Mouse (Mus musculus) hematopoietic stem cell, adult 5-6 weeks (primary cell): ENCODE data around the gene Cyfip1. TPM values are rescaled to one million over a fixed set of nuclear protein-coding genes. Genes with fewer than 3 reads are reported as not detected.

Experiments used
- ATAC-seq, 2 experiments: fragments of 125-278 bp in 1 of 2; replicated peaks in 1 of 2; 2 replicates each; pipeline ENCODE4 v1.8.0; 2016 to 2017; ENCODE audit warnings: inconsistent platforms in 2 of 2, mild to moderate bottlenecking in 2 of 2, moderate number of reproducible peaks in 2 of 2, low read depth in 1 of 2, moderate TSS enrichment in 1 of 2; ENCODE audit not compliant: low FRiP score in 2 of 2, poor library complexity in 2 of 2, severe bottlenecking in 2 of 2, insufficient read depth in 1 of 2, low TSS enrichment in 1 of 2
- total RNA-seq: library from RNA; stranded (forward); fragments of 172-1452, 232-1000 nt; gene quantifications from 2 replicates; pipeline ENCODE4 v1.2.3, GENCODE M21; 2017

Gene Cyfip1
- total RNA-seq: 42.8 and 59.9 TPM in 2 replicates

- ATAC-seq: no peak
Measured at GRCm38 (mm10) chr7:55841445-55841844, at the start of gene Cyfip1. Gene Cyfip1, plus strand, starts transcription at chr7:55841745.

GRCm38 (mm10) chr7:55792280-55792679, 49.3 kb upstream of the Cyfip1 start:
- ATAC-seq: no peak

- 0 out of 4 replicates have a peak, but pooled peaks of 1 of the 2 experiments have one; percentile 12 for ATAC-seq
Measured at GRCm38 (mm10) chr7:55793236-55793951, 48.2 kb upstream of the Cyfip1 start.

DNA sequence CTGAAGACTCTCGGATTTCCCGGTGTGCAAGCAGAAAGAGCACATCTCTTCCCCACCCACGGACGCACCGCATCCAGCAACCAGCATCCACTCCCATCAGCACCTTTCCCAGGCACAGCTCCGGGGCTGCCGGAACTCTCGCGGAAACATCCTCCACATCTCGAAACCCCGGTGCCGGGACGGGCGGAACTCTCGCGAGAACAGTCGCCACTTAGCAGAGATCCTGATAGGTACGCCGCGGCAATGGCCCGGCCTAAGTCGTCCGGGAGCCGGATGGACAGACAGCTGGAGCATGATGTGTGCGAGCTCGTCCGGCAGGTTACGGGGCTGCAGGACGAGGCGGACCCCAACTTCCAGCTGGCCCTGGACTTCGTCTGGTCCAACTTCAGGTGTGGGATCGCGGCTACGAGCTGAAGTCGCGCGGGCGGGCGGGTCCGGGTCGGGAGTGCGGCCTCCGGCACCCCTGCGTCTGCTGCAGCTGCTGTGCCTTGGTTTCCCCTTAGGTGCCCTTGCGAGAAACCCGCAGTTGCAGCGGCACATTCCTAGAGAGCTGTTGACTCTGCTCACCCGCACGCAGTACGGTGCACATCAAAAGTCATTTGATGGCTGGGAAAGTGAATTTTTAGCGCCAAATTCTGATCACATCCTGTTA, 47.5 kb upstream of the Cyfip1 start, which contains the start of gene Tubgcp5:
Gene Tubgcp5 (plus strand): TSS at position 203 of the 652 bp plus-strand sequence.
- peak; percentile 99 to 100 for ATAC-seq

DNA sequence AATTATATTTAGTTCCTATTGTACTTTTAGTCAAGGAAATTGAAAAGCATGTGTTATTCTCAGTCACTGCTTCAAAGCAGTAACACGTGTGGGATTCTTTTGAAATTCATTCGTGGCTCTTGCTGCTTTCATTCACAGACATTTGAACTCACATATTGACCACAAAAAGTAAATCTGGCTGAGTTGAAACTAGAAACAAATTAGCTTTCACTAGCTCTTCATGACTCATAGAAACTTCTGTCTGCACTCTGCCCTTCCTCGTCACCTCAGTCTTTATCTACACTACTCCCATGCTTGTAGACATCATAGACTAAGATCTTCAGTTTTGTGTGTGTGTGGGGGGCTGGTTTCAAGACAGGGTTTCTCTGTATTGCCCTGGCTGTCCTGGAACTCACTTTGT, 41.6 kb upstream of the Cyfip1 start:
- ATAC-seq: no peak

DNA sequence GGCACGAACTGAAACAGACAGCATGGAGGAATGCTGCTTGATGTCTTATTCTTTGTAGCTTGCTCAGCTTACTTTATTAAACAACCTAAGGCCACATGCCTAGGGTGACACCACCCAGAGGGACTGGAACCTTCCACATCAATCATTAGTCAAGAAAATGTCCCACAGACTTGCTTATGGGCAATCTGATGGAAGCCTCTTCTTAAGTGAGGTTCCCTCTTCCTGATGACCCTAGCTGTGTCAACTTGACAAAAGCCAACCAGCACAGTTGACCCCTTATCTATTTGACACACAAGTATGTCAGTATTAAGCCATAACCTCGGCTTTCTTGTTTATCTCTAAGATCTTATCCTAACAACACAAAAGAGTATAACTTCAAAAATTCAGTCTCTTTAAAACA, 31.6 kb upstream of the Cyfip1 start:
- no peak for ATAC-seq

GRCm38 (mm10) chr7:55824468-55824867, 17.1 kb upstream of the Cyfip1 start:
- ATAC-seq: no peak

DNA sequence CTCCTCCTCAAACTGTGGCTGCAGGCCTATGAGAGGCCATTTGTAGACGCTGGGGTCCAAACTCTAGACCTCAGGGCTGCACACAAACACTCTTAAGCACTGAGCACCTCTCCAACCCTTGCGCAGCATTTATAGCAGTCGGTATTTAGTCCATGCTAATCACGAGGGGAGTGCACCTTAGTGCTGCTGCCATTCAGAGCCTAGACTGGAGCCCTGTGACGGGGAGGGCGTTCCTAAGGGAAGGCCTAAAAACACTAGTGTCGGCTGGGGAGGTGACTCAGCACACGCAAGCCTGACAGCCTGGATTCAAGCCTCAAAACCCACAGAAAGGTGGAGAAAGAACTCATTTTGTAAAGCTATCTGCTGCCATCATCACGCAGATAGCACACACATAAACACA, 14.0 kb upstream of the Cyfip1 start:
- ATAC-seq: no peak

DNA sequence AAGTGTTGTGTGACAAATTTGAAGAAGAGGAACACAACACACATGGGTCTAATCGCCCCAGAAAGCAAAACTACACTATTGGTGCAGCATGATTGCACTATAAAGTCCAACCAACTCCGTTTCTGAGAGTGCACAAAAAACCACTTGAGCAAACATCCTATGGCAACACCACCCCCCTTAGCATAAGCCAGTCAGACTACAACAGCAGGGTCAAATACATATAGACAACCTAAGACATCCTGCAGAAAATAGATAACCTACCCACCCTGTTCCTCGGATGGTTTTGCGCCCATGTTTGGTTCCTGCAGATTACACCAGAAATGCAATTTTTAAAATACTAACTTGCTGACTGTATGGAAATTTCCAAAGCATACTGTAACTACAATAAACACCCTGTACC, 4.7 kb upstream of the Cyfip1 start:
- no peak for ATAC-seq

- peak; percentile 91 to 97 for ATAC-seq
Measured at GRCm38 (mm10) chr7:55841977-55842503, 495 bp downstream of the Cyfip1 start.

DNA sequence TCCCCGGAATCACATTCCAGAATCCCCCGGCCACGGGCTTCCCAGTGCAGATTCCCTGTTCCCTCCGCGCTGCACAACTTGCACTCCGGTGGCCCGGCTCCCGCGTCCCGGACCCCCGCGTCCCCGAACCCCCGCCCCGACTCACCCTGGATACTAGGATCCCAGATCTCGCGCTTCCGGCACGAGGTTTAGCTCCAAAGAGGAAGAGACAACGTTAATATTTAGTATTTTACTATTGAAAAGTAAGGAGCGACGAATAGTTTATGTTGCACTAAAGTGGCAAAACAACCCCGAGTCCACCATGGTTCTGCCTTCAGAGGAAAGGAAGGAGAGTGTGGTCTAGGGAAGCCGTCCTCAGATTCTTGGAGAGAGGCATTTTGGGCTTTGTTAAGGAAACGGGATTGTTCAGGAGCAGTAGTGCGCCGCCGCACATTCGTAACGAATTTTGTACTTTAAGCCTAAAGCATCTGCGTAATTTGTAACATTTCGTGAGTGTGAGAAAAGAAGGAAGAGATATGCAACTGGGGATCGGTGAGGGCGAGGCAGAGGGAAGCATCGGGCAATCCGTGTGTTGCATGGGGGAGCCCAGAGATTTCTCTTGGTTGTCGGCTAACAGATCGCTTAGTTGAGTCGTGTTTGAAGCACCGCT, 1.1 kb downstream of the Cyfip1 start:
- peak; percentile 12 to 26; a peak in 1 of 4 replicates for ATAC-seq

DNA sequence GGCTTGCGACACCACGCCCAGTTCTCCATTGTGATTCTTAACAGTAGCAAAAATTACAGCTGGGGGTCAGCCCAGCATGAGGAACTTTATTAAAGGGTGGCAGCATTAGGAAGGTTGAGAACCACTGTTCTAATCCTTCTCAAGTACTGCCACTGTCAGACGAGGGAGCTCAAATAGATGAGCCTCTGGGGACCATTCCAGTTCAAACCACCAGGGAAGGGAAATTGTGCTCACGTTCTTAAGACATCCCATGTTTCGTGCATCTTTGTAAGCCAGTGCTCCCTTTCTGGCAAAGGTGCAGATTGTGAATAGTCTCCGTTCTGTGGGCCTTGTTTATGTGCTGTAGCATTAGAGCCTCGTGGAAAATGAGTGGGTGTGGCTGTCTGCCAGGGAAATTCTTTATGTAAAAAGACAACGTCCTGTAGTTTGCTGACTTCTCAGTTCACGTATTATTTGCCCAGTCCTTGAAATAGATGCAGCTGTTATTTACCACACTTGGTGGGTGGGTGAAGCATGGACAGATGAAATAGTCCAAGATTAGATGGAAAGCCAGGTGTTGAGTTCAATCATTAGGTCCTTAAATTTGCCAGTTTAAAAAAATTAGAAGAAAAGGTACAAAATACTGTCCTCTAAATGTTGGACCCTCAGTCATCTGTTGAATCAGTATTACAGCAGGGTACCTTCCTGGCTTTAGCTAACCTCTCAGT, 5.2 kb downstream of the Cyfip1 start:
- ATAC-seq: no peak

GRCm38 (mm10) chr7:55849948-55850571, 8.5 kb downstream of the Cyfip1 start:
- ATAC-seq: no peak

- peak; percentile 89 to 90 for ATAC-seq
Measured at GRCm38 (mm10) chr7:55852787-55853186, 11.2 kb downstream of the Cyfip1 start.

- ATAC-seq: peak; percentile 28 to 49
Measured at GRCm38 (mm10) chr7:55855597-55855996, 14.1 kb downstream of the Cyfip1 start.

DNA sequence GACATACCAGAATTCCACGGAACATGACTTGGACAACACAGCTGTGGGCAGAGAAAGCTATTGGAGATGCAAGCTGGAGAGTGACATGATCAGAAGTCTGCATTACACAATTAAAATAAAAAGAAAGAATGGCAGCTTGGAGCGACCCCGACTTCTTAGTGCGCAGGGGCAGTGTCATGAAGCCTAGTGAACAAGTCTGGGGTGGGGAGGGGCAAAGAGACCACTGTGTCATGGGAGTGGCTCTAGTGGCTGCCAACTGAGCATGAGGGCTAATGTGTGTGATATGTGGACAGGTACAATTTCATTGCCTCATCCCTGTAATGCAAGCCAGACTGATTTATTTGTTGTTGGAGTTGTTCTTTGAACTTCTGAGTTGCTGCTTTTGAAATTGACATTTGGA, 15.2 kb downstream of the Cyfip1 start:
- no peak for ATAC-seq

GRCm38 (mm10) chr7:55857729-55858128, 16.2 kb downstream of the Cyfip1 start:
- no peak; a peak in 1 of 4 replicates for ATAC-seq
